23 mouse cellular contexts compared by ENCODE assay signal in the genomic region with DNA sequence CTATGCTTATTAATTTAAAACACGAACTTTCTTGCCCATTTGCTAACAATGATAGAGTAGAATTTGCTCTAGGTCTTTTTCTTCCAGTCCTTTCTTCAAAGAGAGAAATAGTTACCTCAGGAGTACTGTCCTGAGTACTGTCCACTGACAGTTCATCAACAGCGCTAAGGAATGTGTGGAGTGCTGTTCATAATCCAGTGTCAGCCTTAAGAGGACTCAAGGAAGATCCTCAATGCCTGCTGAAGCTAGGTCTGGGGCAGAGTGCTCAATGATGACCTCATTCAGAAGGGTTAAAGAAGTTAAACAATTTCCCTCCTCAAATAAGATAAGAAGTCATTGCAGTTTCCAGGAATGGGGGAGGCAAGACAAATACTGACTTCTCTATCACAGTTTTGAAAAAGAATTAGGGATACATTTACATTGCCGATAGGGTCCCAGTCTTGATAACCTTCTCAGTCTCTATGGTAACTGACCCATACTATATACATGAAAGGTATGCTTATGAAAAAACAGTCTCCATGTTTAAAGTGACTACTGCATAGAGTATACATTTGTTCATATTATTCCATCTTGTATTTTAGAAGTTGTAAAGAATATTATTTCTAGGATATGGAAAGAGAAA.
DNase-seq lines count a peak whose midpoint lies in the region; ATAC-seq and TF ChIP-seq lines count a peak whose summit lies in the region.
"Had no signal": no experiment of that assay in that cellular context is flagged by ENCODE, and none has a peak within 500 bp of the region (broad histone marks: within the 10 kb centered on the region; RNA-seq: fewer than 3 reads in every experiment).

No protein-coding gene starts in this region.

- DNase-seq in intestine, embryonic 14.5 days (ENCODE audit: low spot score), result no peak
- no peak for DNase-seq in stomach, postnatal 0 days (ENCODE audit: low spot score)
- DNase-seq in ovary, postnatal 36 days (ENCODE audit: low spot score), result no peak
- no peak for DNase-seq in right cerebral cortex, postnatal 4 days
- no peak for DNase-seq in embryonic facial prominence, embryonic 10.5 days (ENCODE audit: low spot score)
- DNase-seq: adrenal gland, adult 2 months; adrenal gland, postnatal 10 days; adrenal gland, postnatal 25 days; cerebellum, adult 11 months; cerebellum, adult 2 months; cerebellum, adult 9-10 months; cerebellum, postnatal 10 days; cerebellum, postnatal 25 days; forebrain, postnatal 0 days had no signal

- no peak for TF ChIP-seq CTCF in stomach, postnatal 0 days (IDR thresholded peaks at IDR 0.05; ENCODE audit: low read depth)

- H3K36me3 ChIP-seq in intestine, embryonic 14.5 days (ENCODE audit: control insufficient read depth, insufficient read depth, low read length), result no peaks in the 10 kb centered on the region
- H3K36me3 ChIP-seq in intestine, embryonic 15.5 days, result no peaks in the 10 kb centered on the region
- H3K36me3 ChIP-seq in stomach, embryonic 14.5 days (ENCODE audit: control insufficient read depth, insufficient read depth, low read length), result no peaks in the 10 kb centered on the region
- H3K36me3 ChIP-seq in stomach, embryonic 15.5 days, result no peaks in the 10 kb centered on the region
- H3K36me3 ChIP-seq in stomach, postnatal 0 days (ENCODE audit: control insufficient read depth, insufficient read depth, low read length), result no peaks in the 10 kb centered on the region
- no peaks in the 10 kb centered on the region for H3K36me3 ChIP-seq in embryonic facial prominence, embryonic 10.5 days (replicated peaks)
- H3K36me3 ChIP-seq: embryonic facial prominence, embryonic 13.5 days; embryonic facial prominence, embryonic 15.5 days; forebrain, embryonic 10.5 days; forebrain, embryonic 15.5 days had no signal

- H3K9me3 ChIP-seq in intestine, embryonic 14.5 days (ENCODE audit: control insufficient read depth, low read length), result no peaks in the 10 kb centered on the region
- no peaks in the 10 kb centered on the region for H3K9me3 ChIP-seq in intestine, embryonic 15.5 days
- H3K9me3 ChIP-seq in stomach, embryonic 14.5 days (ENCODE audit: control insufficient read depth, low read depth, low read length), result no peaks in the 10 kb centered on the region
- H3K9me3 ChIP-seq in stomach, embryonic 15.5 days, result no peaks in the 10 kb centered on the region
- H3K9me3 ChIP-seq in stomach, postnatal 0 days (ENCODE audit: control insufficient read depth, low read length), result no peaks in the 10 kb centered on the region
- H3K9me3 ChIP-seq in embryonic facial prominence, embryonic 10.5 days, result no peaks in the 10 kb centered on the region
- H3K9me3 ChIP-seq: embryonic facial prominence, embryonic 13.5 days; embryonic facial prominence, embryonic 15.5 days; forebrain, embryonic 10.5 days; forebrain, embryonic 13.5 days; forebrain, embryonic 15.5 days had no signal

- H3K4me3 ChIP-seq in intestine, embryonic 14.5 days (ENCODE audit: low read depth, low read length), result no peak overlapping the region
- no peak overlapping the region for H3K4me3 ChIP-seq in intestine, embryonic 15.5 days (replicated peaks)
- no peak overlapping the region for H3K4me3 ChIP-seq in stomach, embryonic 14.5 days (ENCODE audit: low read depth, low read length)
- H3K4me3 ChIP-seq in stomach, embryonic 15.5 days (replicated peaks), result no peak overlapping the region
- no peak overlapping the region for H3K4me3 ChIP-seq in stomach, postnatal 0 days (ENCODE audit: low read depth, low read length)
- no peak overlapping the region for H3K4me3 ChIP-seq in embryonic facial prominence, embryonic 10.5 days
- H3K4me3 ChIP-seq: embryonic facial prominence, embryonic 13.5 days; embryonic facial prominence, embryonic 15.5 days; erythroblast, embryonic 14.5 days; forebrain, embryonic 10.5 days; forebrain, embryonic 13.5 days; forebrain, embryonic 15.5 days had no signal

- no peaks in the 10 kb centered on the region for H3K4me1 ChIP-seq in intestine, embryonic 14.5 days (replicated peaks; ENCODE audit: control insufficient read depth, insufficient read depth, low read length)
- H3K4me1 ChIP-seq in intestine, embryonic 15.5 days (replicated peaks), result no peaks in the 10 kb centered on the region
- H3K4me1 ChIP-seq in stomach, embryonic 14.5 days (ENCODE audit: control insufficient read depth, insufficient read depth, low read length), result no peaks in the 10 kb centered on the region
- H3K4me1 ChIP-seq in stomach, embryonic 15.5 days, result no peaks in the 10 kb centered on the region
- H3K4me1 ChIP-seq in stomach, postnatal 0 days (replicated peaks; ENCODE audit: control insufficient read depth, insufficient read depth), result no peaks in the 10 kb centered on the region
- H3K4me1 ChIP-seq in embryonic facial prominence, embryonic 10.5 days, result no peaks in the 10 kb centered on the region
- H3K4me1 ChIP-seq: embryonic facial prominence, embryonic 13.5 days; embryonic facial prominence, embryonic 15.5 days; forebrain, embryonic 10.5 days; forebrain, embryonic 13.5 days; forebrain, embryonic 15.5 days had no signal

- H3K4me2 ChIP-seq in intestine, embryonic 14.5 days (ENCODE audit: low read length), result no peak overlapping the region
- no peak overlapping the region for H3K4me2 ChIP-seq in intestine, embryonic 15.5 days (replicated peaks)
- H3K4me2 ChIP-seq in stomach, embryonic 14.5 days (replicated peaks; ENCODE audit: low read depth, low read length), result no peak overlapping the region
- no peak overlapping the region for H3K4me2 ChIP-seq in stomach, embryonic 15.5 days
- no peak overlapping the region for H3K4me2 ChIP-seq in stomach, postnatal 0 days (replicated peaks; ENCODE audit: low read depth)
- H3K4me2 ChIP-seq: embryonic facial prominence, embryonic 13.5 days; embryonic facial prominence, embryonic 15.5 days; forebrain, embryonic 13.5 days; forebrain, embryonic 15.5 days had no signal

- peak; percentile 64; the same call in 1 of the 2 replicates for ATAC-seq in intestine, embryonic 14.5 days (replicated peaks; ENCODE audit: low FRiP score, low TSS enrichment, low read depth)
- no peak for ATAC-seq in intestine, embryonic 15.5 days
- peak; percentile 89 for ATAC-seq in stomach, embryonic 14.5 days (ENCODE audit: insufficient number of reproducible peaks, insufficient read depth, low FRiP score, low read depth)
- ATAC-seq in stomach, embryonic 15.5 days (ENCODE audit: insufficient read depth, low FRiP score, low read depth), result peak; percentile 92
- ATAC-seq in stomach, postnatal 0 days (ENCODE audit: low FRiP score, low TSS enrichment), result peak; percentile 91
- ATAC-seq: forebrain, embryonic 13.5 days; forebrain, embryonic 15.5 days; forebrain, postnatal 0 days had no signal

- TF ChIP-seq EP300 in stomach, postnatal 0 days (optimal IDR thresholded peaks at IDR 0.05), result no peak

- H3K27me3 ChIP-seq in intestine, embryonic 14.5 days (replicated peaks; ENCODE audit: control insufficient read depth, insufficient read depth, low read length), result no peaks in the 10 kb centered on the region
- no peaks in the 10 kb centered on the region for H3K27me3 ChIP-seq in intestine, embryonic 15.5 days (replicated peaks)
- no peaks in the 10 kb centered on the region for H3K27me3 ChIP-seq in stomach, embryonic 14.5 days (ENCODE audit: control insufficient read depth, insufficient read depth, low read length)
- H3K27me3 ChIP-seq in stomach, embryonic 15.5 days (replicated peaks), result no peaks in the 10 kb centered on the region
- H3K27me3 ChIP-seq in stomach, postnatal 0 days (ENCODE audit: control insufficient read depth, insufficient read depth, low read length), result no peaks in the 10 kb centered on the region
- H3K27me3 ChIP-seq in embryonic facial prominence, embryonic 10.5 days (replicated peaks; ENCODE audit: low read depth, poor library complexity, severe bottlenecking), result no peaks in the 10 kb centered on the region
- H3K27me3 ChIP-seq: embryonic facial prominence, embryonic 13.5 days; embryonic facial prominence, embryonic 15.5 days; forebrain, embryonic 13.5 days; forebrain, embryonic 15.5 days had no signal

- no peak overlapping the region for H3K27ac ChIP-seq in intestine, embryonic 14.5 days (ENCODE audit: low read depth)
- no peak overlapping the region for H3K27ac ChIP-seq in intestine, embryonic 15.5 days
- no peak overlapping the region for H3K27ac ChIP-seq in stomach, embryonic 14.5 days (ENCODE audit: low read length)
- H3K27ac ChIP-seq in stomach, embryonic 15.5 days, result no peak overlapping the region
- H3K27ac ChIP-seq in stomach, postnatal 0 days (replicated peaks), result no peak overlapping the region
- H3K27ac ChIP-seq in embryonic facial prominence, embryonic 10.5 days (replicated peaks), result no peak overlapping the region
- H3K27ac ChIP-seq: embryonic facial prominence, embryonic 13.5 days; embryonic facial prominence, embryonic 15.5 days; forebrain, embryonic 10.5 days; forebrain, embryonic 13.5 days; forebrain, embryonic 15.5 days had no signal

- WGBS in intestine, embryonic 14.5 days, result 70% methylated on average over 3 of the region's 3 CpGs
- WGBS in intestine, embryonic 15.5 days, result 70% methylated on average over 3 of the region's 3 CpGs
- WGBS in stomach, embryonic 14.5 days, result 56% methylated on average over 3 of the region's 3 CpGs
- WGBS in stomach, embryonic 15.5 days, result 58% methylated on average over 3 of the region's 3 CpGs
- WGBS in stomach, postnatal 0 days, result 50% methylated on average over 3 of the region's 3 CpGs
- 87% methylated on average over 3 of the region's 3 CpGs for WGBS in embryonic facial prominence, embryonic 10.5 days

- no peak overlapping the region for H3K9ac ChIP-seq in intestine, embryonic 14.5 days (ENCODE audit: low read length)
- no peak overlapping the region for H3K9ac ChIP-seq in intestine, embryonic 15.5 days
- no peak overlapping the region for H3K9ac ChIP-seq in stomach, embryonic 14.5 days (replicated peaks; ENCODE audit: low read depth, low read length)
- no peak overlapping the region for H3K9ac ChIP-seq in stomach, embryonic 15.5 days
- no peak overlapping the region for H3K9ac ChIP-seq in stomach, postnatal 0 days (ENCODE audit: low read length)
- H3K9ac ChIP-seq: embryonic facial prominence, embryonic 13.5 days; embryonic facial prominence, embryonic 15.5 days; forebrain, embryonic 13.5 days; forebrain, embryonic 15.5 days; forebrain, postnatal 0 days had no signal
